Mouse (Mus musculus) stomach, postnatal 0 days (tissue): ENCODE measurements around the gene Fzd5. TPM values are rescaled to one million over a fixed set of nuclear protein-coding genes. Genes with fewer than 3 reads are reported as not detected.

Source experiments
- ATAC-seq: fragments of 200-750 bp; cut with Nextera tagmentation; 2 replicates; pipeline ENCODE4 v1.8.0; 2017; ENCODE audit not compliant: low FRiP score, low TSS enrichment
- DNase-seq: peaks from one replicate; pipeline ENCODE4 v3.0.0-alpha.2; 2016; ENCODE audit warnings: low spot score
- H3K27ac ChIP-seq: fragments of 300-500 bp; sonication (generic); replicated peaks from 2 replicates; pipeline ENCODE4 v1.5.1; 2014; ENCODE audit warnings: mild to moderate bottlenecking, control low read depth
- H3K27me3 ChIP-seq: fragments of 300-500 bp; sonication (generic); 2 replicates; pipeline ENCODE4 v1.6.1; 2014; ENCODE audit warnings: low read length; ENCODE audit not compliant: control insufficient read depth, insufficient read depth
- H3K36me3 ChIP-seq: fragments of 300-500 bp; sonication (generic); 2 replicates; pipeline ENCODE4 v1.6.1; 2014; ENCODE audit warnings: low read length, mixed read lengths; ENCODE audit not compliant: control insufficient read depth, insufficient read depth
- H3K4me1 ChIP-seq: fragments of 300-500 bp; sonication (generic); replicated peaks from 2 replicates; pipeline ENCODE4 v1.6.1; 2014; ENCODE audit warnings: antibody characterized with exemption; ENCODE audit not compliant: control insufficient read depth, insufficient read depth
- H3K4me2 ChIP-seq: fragments of 300-500 bp; sonication (generic); replicated peaks from 2 replicates; pipeline ENCODE4 v1.6.1; 2014; ENCODE audit warnings: low read depth, mild to moderate bottlenecking, control low read depth, moderate library complexity
- H3K4me3 ChIP-seq: fragments of 300-500 bp; sonication (generic); 2 replicates; pipeline ENCODE4 v1.5.1; 2014; ENCODE audit warnings: low read depth, low read length, control low read depth
- H3K9ac ChIP-seq: fragments of 300-500 bp; sonication (generic); 2 replicates; pipeline ENCODE4 v1.6.1; 2014; ENCODE audit warnings: mild to moderate bottlenecking, low read length, control low read depth, mixed read lengths
- H3K9me3 ChIP-seq: fragments of 300-500 bp; sonication (generic); 2 replicates; pipeline ENCODE4 v1.6.1; 2016; ENCODE audit warnings: low read length; ENCODE audit not compliant: control insufficient read depth
- CTCF ChIP-seq: IDR thresholded peaks from 2 replicates; pipeline ENCODE4 v1.5.1; 2016; ENCODE audit warnings: antibody characterized with exemption, low read depth, mild to moderate bottlenecking, moderate library complexity
- EP300 ChIP-seq: optimal IDR thresholded peaks from 2 replicates; pipeline ENCODE3; 2016; ENCODE audit warnings: antibody characterized with exemption
- WGBS: fragments of 180-500 bp; shearing (Covaris S2); extraction: QIAGEN DNeasy Blood & Tissue Kit; methylation state at CpG from one replicate; pipeline ENCODE4 v1.1.7; 2014; 5-methylcytosine and 5-hydroxymethylcytosine counted together
- polyA plus RNA-seq: library from polyadenylated mRNA; unstranded; fragments of >200 nt; fragmentation: Nextera tagmentation; extraction: Ambion mirVana; gene quantifications from 2 replicates; pipeline ENCODE4 v1.2.1, GENCODE M21; 2015

Fzd5 gene
- polyA plus RNA-seq, 1 experiment from 2014 or later: 3.8 TPM

- H3K9ac ChIP-seq: no peak overlapping the region
- DNase-seq: peak; percentile 14
Observed at GRCm38 (mm10) chr1:64732637-64733200, 4.8 kb downstream of the Fzd5 start.

DNA sequence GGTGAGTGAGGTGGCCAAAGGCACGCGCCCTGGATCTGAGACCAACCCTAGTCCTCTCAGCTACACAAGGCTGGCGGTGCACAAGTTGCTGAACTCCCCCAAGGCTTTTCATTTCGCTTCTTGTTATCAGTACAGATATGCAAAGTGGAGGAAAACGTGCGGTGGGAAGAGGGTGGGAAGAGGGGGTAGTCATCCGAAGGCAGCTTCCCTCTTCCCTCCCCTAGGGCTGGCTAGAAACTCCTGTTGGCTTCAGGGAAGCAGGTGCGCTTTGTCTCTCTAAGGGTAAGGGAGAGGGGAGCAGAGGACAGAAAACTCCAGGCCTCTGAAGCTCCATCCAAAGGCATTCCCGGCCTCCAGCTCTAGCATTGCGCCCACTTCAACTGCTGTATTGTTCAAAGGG lies 5.4 kb downstream of the Fzd5 start:
- WGBS: 57% methylated on average over 10 of the region's 10 CpGs
- H3K9ac ChIP-seq: no peak overlapping the region
- ATAC-seq (no peak), DNase-seq (peak; percentile 31)
- no peaks in the 10 kb centered on the region for H3K9me3 ChIP-seq
- H3K27me3 ChIP-seq: no peaks in the 10 kb centered on the region
- H3K4me2 ChIP-seq: peak overlapping the region; percentile 95
- no peak overlapping the region for H3K27ac ChIP-seq
- H3K4me3 ChIP-seq: no peak overlapping the region
- H3K36me3 ChIP-seq: peaks cover 2% of the 10 kb centered on the region; the same call in 1 of the 2 replicates
- peaks cover 3% of the 10 kb centered on the region; the same call in 1 of the 2 replicates for H3K4me1 ChIP-seq
- TF ChIP-seq EP300 (no peak), CTCF (no peak)

More at GRCm38 (mm10) chr1:64732637-64733200, 4.8 kb downstream of the Fzd5 start:
- H3K27me3 ChIP-seq: no peaks in the 10 kb centered on the region
- WGBS: 52% methylated on average over 7 of the region's 7 CpGs
- H3K4me1 ChIP-seq: peaks cover 3% of the 10 kb centered on the region; the same call in 1 of the 2 replicates
- no peak for ATAC-seq
- peak overlapping the region; percentile 95 for H3K4me2 ChIP-seq
- no peaks in the 10 kb centered on the region for H3K9me3 ChIP-seq
- H3K4me3 ChIP-seq: peak overlapping the region; percentile 10; the same call in 1 of the 2 replicates
- H3K36me3 ChIP-seq: peaks cover 2% of the 10 kb centered on the region; the same call in 1 of the 2 replicates
- no peak for TF ChIP-seq CTCF
- no peak for TF ChIP-seq EP300
- H3K27ac ChIP-seq: 0 out of 2 replicates have a peak overlapping the region, but pooled peaks have one; percentile 24

DNA sequence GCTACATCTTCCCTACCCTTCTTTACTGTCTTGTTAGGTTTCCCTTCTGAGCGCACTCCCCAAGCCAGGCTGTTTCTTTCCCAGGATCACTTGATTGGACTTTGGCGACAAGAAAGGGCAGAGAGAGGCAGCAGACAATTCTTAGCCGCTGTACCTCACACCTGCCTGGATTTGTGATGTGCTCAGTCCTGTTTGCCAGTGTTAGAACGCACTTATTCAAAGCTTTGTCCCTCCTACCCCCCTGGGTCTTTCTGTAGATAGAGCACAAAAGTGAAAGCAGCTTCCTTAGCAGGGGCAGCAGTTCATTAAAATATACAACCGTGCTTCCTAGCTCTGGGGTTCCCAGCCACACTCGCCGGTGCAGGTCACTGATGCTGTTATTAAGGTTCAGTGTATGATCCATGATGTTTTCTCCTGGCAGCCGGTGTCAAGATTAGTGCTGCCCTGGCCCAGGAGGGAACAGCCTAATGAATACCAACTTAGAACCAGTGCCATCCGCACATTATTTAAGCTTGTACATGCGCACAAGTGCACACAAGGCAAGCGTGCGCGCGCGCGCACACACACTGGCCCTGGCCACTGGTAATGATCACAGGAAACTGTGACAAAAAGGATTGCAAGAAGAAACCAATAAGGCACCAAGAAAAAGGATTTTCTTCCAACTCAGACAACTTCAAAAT lies 6.1 kb downstream of the Fzd5 start:
- 66% methylated on average over 16 of the region's 16 CpGs for WGBS
- peaks cover 3% of the 10 kb centered on the region; the same call in 1 of the 2 replicates for H3K36me3 ChIP-seq
- H3K27ac ChIP-seq: no peak overlapping the region
- peak; percentile 19 for DNase-seq
- H3K9ac ChIP-seq: no peak overlapping the region
- H3K9me3 ChIP-seq: no peaks in the 10 kb centered on the region
- no peak for ATAC-seq
- no peaks in the 10 kb centered on the region for H3K27me3 ChIP-seq
- peaks cover 3% of the 10 kb centered on the region; the same call in 1 of the 2 replicates for H3K4me1 ChIP-seq
- H3K4me2 ChIP-seq: peak overlapping the region; percentile 95; the same call in 1 of the 2 replicates
- H3K4me3 ChIP-seq: no peak overlapping the region
- TF ChIP-seq CTCF (no peak), EP300 (no peak)

- Histone ChIP-seq H3K36me3 (peaks cover 4% of the 10 kb centered on the region; the same call in 1 of the 2 replicates), H3K4me3 (no peak overlapping the region), H3K9ac (no peak overlapping the region), H3K9me3 (no peaks in the 10 kb centered on the region), H3K27ac (no peak overlapping the region), H3K4me2 (no peak overlapping the region), H3K27me3 (no peaks in the 10 kb centered on the region), H3K4me1 (no peaks in the 10 kb centered on the region)
- peak; percentile 12 for DNase-seq
- WGBS: 64% methylated on average over 4 of the region's 4 CpGs
- no peak for ATAC-seq
- no peak for TF ChIP-seq CTCF
- no peak for TF ChIP-seq EP300
Observed at GRCm38 (mm10) chr1:64730046-64730445, 7.5 kb downstream of the Fzd5 start.

GRCm38 (mm10) chr1:64721034-64721587 lies 16.4 kb downstream of the Fzd5 start:
- Histone ChIP-seq H3K27me3 (no peaks in the 10 kb centered on the region), H3K9ac (no peak overlapping the region), H3K4me1 (no peaks in the 10 kb centered on the region), H3K4me2 (no peak overlapping the region), H3K36me3 (0 out of 2 replicates have a peak, but pooled peaks cover 4% of the 10 kb centered on the region), H3K4me3 (no peak overlapping the region), H3K9me3 (no peaks in the 10 kb centered on the region), H3K27ac (no peak overlapping the region)
- ATAC-seq (no peak), DNase-seq (no peak)
- TF ChIP-seq CTCF: no peak
- WGBS: 61% methylated on average over 10 of the region's 10 CpGs

- H3K27me3 ChIP-seq: no peaks in the 10 kb centered on the region
- ATAC-seq (peak; percentile 84), DNase-seq (peak; percentile 60)
- 0 out of 2 replicates have a peak, but pooled peaks cover 7% of the 10 kb centered on the region for H3K36me3 ChIP-seq
- no peak overlapping the region for H3K4me3 ChIP-seq
- no peak overlapping the region for H3K4me2 ChIP-seq
- H3K4me1 ChIP-seq: no peaks in the 10 kb centered on the region; the same call in 1 of the 2 replicates
- H3K9me3 ChIP-seq: no peaks in the 10 kb centered on the region
- no peak overlapping the region for H3K27ac ChIP-seq
- TF ChIP-seq EP300: no peak
- peak; percentile 84 for TF ChIP-seq CTCF
- H3K9ac ChIP-seq: no peak overlapping the region
Observed at GRCm38 (mm10) chr1:64717504-64717903, 20.0 kb downstream of the Fzd5 start.
